Mouse (Mus musculus) heart, embryonic 14.5 days (tissue): ENCODE data around the gene Ppan. TPM values are rescaled to one million over a fixed set of nuclear protein-coding genes. Genes with fewer than 3 reads are reported as not detected.

Experiments used
- ATAC-seq: fragments of 200-750 bp; cut with Nextera tagmentation; 2 replicates; pipeline ENCODE4 v1.8.0; 2017; ENCODE audit warnings: low read depth, moderate TSS enrichment; ENCODE audit not compliant: insufficient number of reproducible peaks, insufficient read depth, low FRiP score
- H3K27ac ChIP-seq, 2 experiments: fragments of 200-500 bp in 1 of 2; fragments of 300-500 bp in 1 of 2; sonication (generic) in 1 of 2; replicated peaks in 1 of 2; 2 replicates each; pipeline ENCODE4 v1.5.1; 2012 to 2014; ENCODE audit warnings: low read depth in 2 of 2, low read length in 2 of 2, control low read depth in 1 of 2, mild to moderate bottlenecking in 1 of 2, mixed read lengths in 1 of 2; ENCODE audit not compliant: control insufficient read depth in 1 of 2, insufficient read depth in 1 of 2
- H3K27me3 ChIP-seq: fragments of 300-500 bp; sonication (generic); 2 replicates; pipeline ENCODE4 v1.6.1; 2014; ENCODE audit warnings: mild to moderate bottlenecking, low read length, control low read depth; ENCODE audit not compliant: control insufficient read depth, insufficient read depth
- H3K36me3 ChIP-seq: fragments of 300-500 bp; sonication (generic); 2 replicates; pipeline ENCODE4 v1.6.1; 2014; ENCODE audit warnings: mild to moderate bottlenecking, control low read depth, low read length, mixed read lengths; ENCODE audit not compliant: control insufficient read depth, insufficient read depth
- H3K4me1 ChIP-seq, 2 experiments: fragments of 200-500 bp in 1 of 2; fragments of 300-500 bp in 1 of 2; sonication (generic) in 1 of 2; 2 replicates each; pipeline ENCODE4 v1.6.1; 2012 to 2014; ENCODE audit warnings: low read length in 2 of 2, control low read depth in 1 of 2, mixed read lengths in 1 of 2; ENCODE audit not compliant: control insufficient read depth in 2 of 2, insufficient read depth in 2 of 2
- H3K4me2 ChIP-seq: fragments of 300-500 bp; sonication (generic); 2 replicates; pipeline ENCODE4 v1.6.1; 2014; ENCODE audit warnings: mild to moderate bottlenecking, low read length
- H3K4me3 ChIP-seq, 2 experiments: fragments of 200-500 bp in 1 of 2; fragments of 300-500 bp in 1 of 2; sonication (generic) in 1 of 2; 2 replicates each; pipeline ENCODE4 v1.5.1; 2012 to 2014; ENCODE audit warnings: low read length in 2 of 2, mild to moderate bottlenecking in 2 of 2, control low read depth in 1 of 2, low read depth in 1 of 2, moderate library complexity in 1 of 2; ENCODE audit not compliant: control insufficient read depth in 1 of 2, insufficient read depth in 1 of 2
- H3K9ac ChIP-seq: fragments of 300-500 bp; sonication (generic); 2 replicates; pipeline ENCODE4 v1.6.1; 2014; ENCODE audit warnings: mild to moderate bottlenecking, low read length
- H3K9me3 ChIP-seq: fragments of 300-500 bp; sonication (generic); 2 replicates; pipeline ENCODE4 v1.6.1; 2016; ENCODE audit warnings: low read length, control low read depth; ENCODE audit not compliant: control insufficient read depth
- WGBS: fragments of 180-500 bp; shearing (Covaris S2); extraction: QIAGEN DNeasy Blood & Tissue Kit; methylation state at CpG from one replicate; pipeline ENCODE4 v1.1.7; 2014; 5-methylcytosine and 5-hydroxymethylcytosine counted together
- microRNA-seq: library from miRNA; unstranded; fragments of <30 nt; microRNA quantifications from one replicate; pipeline ENCODE4, GENCODE M21; 2016
- polyA plus RNA-seq: library from polyadenylated mRNA; unstranded; fragments of >200 nt; fragmentation: Nextera tagmentation; extraction: Ambion mirVana; gene quantifications from 2 replicates; pipeline ENCODE4 v1.2.1, GENCODE M21; 2014

Ppan gene
- polyA plus RNA-seq, 1 experiment from 2014 or later, result 30.0 TPM

- WGBS, result 4% methylated on average over 6 of the region's 6 CpGs
- ATAC-seq, result no peak
- H3K9ac ChIP-seq, result no peak overlapping the region
Observed at GRCm38 (mm10) chr9:20902174-20902491, 14.2 kb downstream of the Ppan start.

GRCm38 (mm10) chr9:20909948-20910347, 22.0 kb downstream of the Ppan start:
- 89% methylated on average over 9 of the region's 9 CpGs for WGBS

More at GRCm38 (mm10) chr9:20902174-20902491, 14.2 kb downstream of the Ppan start:
- peaks cover 11 to 14% of the 10 kb centered on the region in 2 experiments for H3K4me1 ChIP-seq
- no peaks in the 10 kb centered on the region for H3K27me3 ChIP-seq
- H3K27ac ChIP-seq, result peak overlapping the region; percentile 31 to 51
- no peaks in the 10 kb centered on the region for H3K9me3 ChIP-seq
- peak overlapping the region; percentile 31 for H3K4me2 ChIP-seq
- no peak overlapping the region for H3K4me3 ChIP-seq
- H3K36me3 ChIP-seq, result peaks cover 29% of the 10 kb centered on the region

GRCm38 (mm10) chr9:20916160-20916559, 28.2 kb downstream of the Ppan start:
- Histone ChIP-seq H3K4me2 (no peak overlapping the region), H3K9me3 (no peaks in the 10 kb centered on the region), H3K36me3 (peaks cover 100% of the 10 kb centered on the region), H3K27ac (no peak overlapping the region), H3K9ac (no peak overlapping the region), H3K27me3 (no peaks in the 10 kb centered on the region), H3K4me1 (no peaks in the 10 kb centered on the region), H3K4me3 (no peak overlapping the region)
- 81% methylated on average over 4 of the region's 4 CpGs for WGBS
- ATAC-seq, result no peak

More at GRCm38 (mm10) chr9:20909948-20910347, 22.0 kb downstream of the Ppan start:
- Histone ChIP-seq H3K4me2 (no peak overlapping the region), H3K4me3 (no peak overlapping the region), H3K9me3 (no peaks in the 10 kb centered on the region), H3K27me3 (no peaks in the 10 kb centered on the region), H3K4me1 (no peaks in the 10 kb centered on the region), H3K36me3 (peaks cover 100% of the 10 kb centered on the region), H3K27ac (no peak overlapping the region), H3K9ac (no peak overlapping the region)
- no peak for ATAC-seq

GRCm38 (mm10) chr9:20923258-20923657, 35.3 kb downstream of the Ppan start:
- no peaks in the 10 kb centered on the region for H3K4me1 ChIP-seq
- no peaks in the 10 kb centered on the region for H3K9me3 ChIP-seq
- no peak overlapping the region for H3K4me3 ChIP-seq
- no peak overlapping the region for H3K27ac ChIP-seq
- no peaks in the 10 kb centered on the region for H3K27me3 ChIP-seq
- H3K36me3 ChIP-seq, result peaks cover 100% of the 10 kb centered on the region
- no peak overlapping the region for H3K4me2 ChIP-seq
- WGBS, result 95% methylated on average over 3 of the region's 3 CpGs
- no peak overlapping the region for H3K9ac ChIP-seq
- no peak for ATAC-seq

Small RNA genes lying within 50 kb of the gene (microRNA-seq; reads per million reads assigned to microRNA genes)
- gene Mir7081, result not detected

Other genes starting within 250 kb of the Ppan start
- gene Ubl5, start 245.3 kb upstream of the Ppan start, polyA plus RNA-seq, result 345 and 375 TPM in 2 replicates
- gene Fbxl12, start 243.4 kb upstream of the Ppan start, polyA plus RNA-seq, result 7.6 and 10.6 TPM in 2 replicates
- gene Pin1, start 236.1 kb upstream of the Ppan start, polyA plus RNA-seq, result 45.5 and 48.5 TPM in 2 replicates
- gene Olfm2, start 141.8 kb upstream of the Ppan start, polyA plus RNA-seq, result 0.42 and 1.3 TPM in 2 replicates
- gene Col5a3, start 73.1 kb upstream of the Ppan start, polyA plus RNA-seq, result 0.12 and 0.20 TPM in 2 replicates
- gene Rdh8, start 69.7 kb upstream of the Ppan start, polyA plus RNA-seq, result not detected in 2 replicates
- gene A230050P20Rik, start 19.5 kb upstream of the Ppan start, polyA plus RNA-seq, result 4.5 and 5.9 TPM in 2 replicates
- 1.9 and 2.7 TPM in 2 replicates for gene Angptl6, start 8.4 kb upstream of the Ppan start, polyA plus RNA-seq
- gene Eif3g, start 10.4 kb downstream of the Ppan start, polyA plus RNA-seq, result 188 and 202 TPM in 2 replicates
- gene Dnmt1, start 71.7 kb downstream of the Ppan start, polyA plus RNA-seq, result 35.2 and 39.4 TPM in 2 replicates
- gene S1pr2, start 88.6 kb downstream of the Ppan start, polyA plus RNA-seq, result 20.1 and 21.5 TPM in 2 replicates
- gene Mrpl4, start 114.6 kb downstream of the Ppan start, polyA plus RNA-seq, result 151 and 160 TPM in 2 replicates
- gene Icam1, start 127.8 kb downstream of the Ppan start, polyA plus RNA-seq, result 13.9 and 14.4 TPM in 2 replicates
- gene Icam4, start 141.2 kb downstream of the Ppan start, polyA plus RNA-seq, result 1.3 and 1.9 TPM in 2 replicates
- gene Icam5, start 143.9 kb downstream of the Ppan start, polyA plus RNA-seq, result 0.08 TPM in 1 of 2 replicates, not detected in the other
- 1.1 TPM in 1 of 2 replicates, not detected in the other for gene Zglp1, start 178.9 kb downstream of the Ppan start, polyA plus RNA-seq
- 0.12 and 0.49 TPM in 2 replicates for gene Gm49373, start 184.9 kb downstream of the Ppan start, polyA plus RNA-seq
- 45.1 and 50.8 TPM in 2 replicates for gene Fdx1l, start 185.4 kb downstream of the Ppan start, polyA plus RNA-seq
- gene Gm38431, start 203.8 kb downstream of the Ppan start, polyA plus RNA-seq, result 1.3 and 1.4 TPM in 2 replicates
- 43.9 and 44.9 TPM in 2 replicates for gene Raver1, start 203.8 kb downstream of the Ppan start, polyA plus RNA-seq
- gene Tyk2, start 243.1 kb downstream of the Ppan start, polyA plus RNA-seq, result 11.2 and 11.9 TPM in 2 replicates